Mouse (Mus musculus) limb, embryonic 15.5 days (tissue): ENCODE data around the gene Crim1. TPM values are rescaled to one million over a fixed set of nuclear protein-coding genes. Genes with fewer than 3 reads are reported as not detected.

Source experiments
- ATAC-seq: fragments of 200-750 bp; cut with Nextera tagmentation; 2 replicates; pipeline ENCODE4 v1.8.0; 2017; ENCODE audit warnings: low read depth, moderate TSS enrichment; ENCODE audit not compliant: insufficient number of reproducible peaks, low FRiP score, low TSS enrichment
- H3K27ac ChIP-seq: fragments of 300-500 bp; sonication (generic); 2 replicates; pipeline ENCODE4 v1.5.1; 2015; ENCODE audit warnings: moderate library complexity, mild to moderate bottlenecking, inconsistent platforms
- H3K27me3 ChIP-seq: fragments of 300-500 bp; sonication (generic); 2 replicates; pipeline ENCODE4 v1.6.1; 2015; ENCODE audit warnings: inconsistent platforms
- H3K36me3 ChIP-seq: fragments of 300-500 bp; sonication (generic); 2 replicates; pipeline ENCODE4 v1.6.1; 2015; ENCODE audit warnings: inconsistent platforms
- H3K4me1 ChIP-seq: fragments of 300-500 bp; sonication (generic); 2 replicates; pipeline ENCODE4 v1.6.1; 2015; ENCODE audit warnings: inconsistent platforms
- H3K4me2 ChIP-seq: fragments of 300-500 bp; sonication (generic); 2 replicates; pipeline ENCODE4 v1.6.1; 2015; ENCODE audit warnings: mild to moderate bottlenecking, inconsistent platforms
- H3K4me3 ChIP-seq: fragments of 300-500 bp; sonication (generic); 2 replicates; pipeline ENCODE4 v1.5.1; 2015; ENCODE audit warnings: mild to moderate bottlenecking, inconsistent platforms
- H3K9ac ChIP-seq: fragments of 300-500 bp; sonication (generic); 2 replicates; pipeline ENCODE4 v1.6.1; 2015; ENCODE audit warnings: inconsistent platforms
- H3K9me3 ChIP-seq: fragments of 300-500 bp; sonication (generic); 2 replicates; pipeline ENCODE4 v1.6.1; 2016; ENCODE audit warnings: inconsistent platforms
- WGBS: fragments of 180-500 bp; shearing (Covaris S2); methylation state at CpG from one replicate; pipeline ENCODE4 v1.1.7; 2015; 5-methylcytosine and 5-hydroxymethylcytosine counted together
- polyA plus RNA-seq: library from polyadenylated mRNA; unstranded; fragments of >200 nt; fragmentation: Nextera tagmentation; extraction: Ambion mirVana; gene quantifications from 2 replicates; pipeline ENCODE4 v1.2.1, GENCODE M21; 2015

Crim1 gene
- polyA plus RNA-seq, 1 experiment from 2014 or later: 7.0 TPM

GRCm38 (mm10) chr17:78256534-78256933 lies 56.5 kb downstream of the Crim1 start:
- H3K27ac ChIP-seq: no peak overlapping the region
- WGBS: 67% methylated on average over 8 of the region's 8 CpGs

GRCm38 (mm10) chr17:78261684-78262083 lies 61.6 kb downstream of the Crim1 start:
- H3K36me3 ChIP-seq: 0 out of 2 replicates have a peak, but pooled peaks cover 3% of the 10 kb centered on the region
- 86% methylated on average over 4 of the region's 4 CpGs for WGBS
- no peaks in the 10 kb centered on the region for H3K9me3 ChIP-seq
- ATAC-seq: no peak
- no peak overlapping the region for H3K4me3 ChIP-seq
- no peak overlapping the region for H3K27ac ChIP-seq
- no peak overlapping the region for H3K4me2 ChIP-seq
- no peaks in the 10 kb centered on the region for H3K27me3 ChIP-seq
- no peak overlapping the region for H3K9ac ChIP-seq
- peaks cover 6% of the 10 kb centered on the region; the same call in 1 of the 2 replicates for H3K4me1 ChIP-seq

More at GRCm38 (mm10) chr17:78256534-78256933, 56.5 kb downstream of the Crim1 start:
- H3K4me3 ChIP-seq: no peak overlapping the region
- peaks cover 2% of the 10 kb centered on the region; the same call in 1 of the 2 replicates for H3K4me1 ChIP-seq
- no peak overlapping the region for H3K9ac ChIP-seq
- ATAC-seq: no peak
- no peaks in the 10 kb centered on the region for H3K36me3 ChIP-seq
- H3K4me2 ChIP-seq: no peak overlapping the region
- H3K27me3 ChIP-seq: no peaks in the 10 kb centered on the region
- no peaks in the 10 kb centered on the region for H3K9me3 ChIP-seq

- 31% methylated on average over 11 of the region's 11 CpGs for WGBS
- H3K27me3 ChIP-seq: no peaks in the 10 kb centered on the region
- H3K9me3 ChIP-seq: no peaks in the 10 kb centered on the region
- no peak overlapping the region for H3K4me2 ChIP-seq
- H3K4me3 ChIP-seq: no peak overlapping the region
- no peak for ATAC-seq
- no peak overlapping the region for H3K27ac ChIP-seq
- no peak overlapping the region for H3K9ac ChIP-seq
- H3K36me3 ChIP-seq: 0 out of 2 replicates have a peak, but pooled peaks cover 3% of the 10 kb centered on the region
- H3K4me1 ChIP-seq: peaks cover 9% of the 10 kb centered on the region; the same call in 1 of the 2 replicates
Measured at GRCm38 (mm10) chr17:78264116-78264515, 64.1 kb downstream of the Crim1 start.

- 87% methylated on average over 7 of the region's 7 CpGs for WGBS
- ATAC-seq: no peak
- H3K9ac ChIP-seq: no peak overlapping the region
- H3K36me3 ChIP-seq: 0 out of 2 replicates have a peak, but pooled peaks cover 3% of the 10 kb centered on the region
- H3K4me3 ChIP-seq: no peak overlapping the region
- no peaks in the 10 kb centered on the region for H3K27me3 ChIP-seq
- H3K4me1 ChIP-seq: peaks cover 9% of the 10 kb centered on the region; the same call in 1 of the 2 replicates
- no peak overlapping the region for H3K27ac ChIP-seq
- no peak overlapping the region for H3K4me2 ChIP-seq
- no peaks in the 10 kb centered on the region for H3K9me3 ChIP-seq
Measured at GRCm38 (mm10) chr17:78265135-78265534, 65.1 kb downstream of the Crim1 start.

GRCm38 (mm10) chr17:78266271-78266670 lies 66.2 kb downstream of the Crim1 start:
- no peaks in the 10 kb centered on the region for H3K9me3 ChIP-seq
- 92% methylated on average over 2 of the region's 2 CpGs for WGBS

GRCm38 (mm10) chr17:78268591-78268990 lies 68.5 kb downstream of the Crim1 start:
- Histone ChIP-seq H3K36me3 (0 out of 2 replicates have a peak, but pooled peaks cover 3% of the 10 kb centered on the region), H3K27ac (no peak overlapping the region), H3K27me3 (no peaks in the 10 kb centered on the region), H3K9me3 (no peaks in the 10 kb centered on the region), H3K4me3 (no peak overlapping the region), H3K4me2 (no peak overlapping the region), H3K9ac (no peak overlapping the region), H3K4me1 (peaks cover 27% of the 10 kb centered on the region)
- no peak for ATAC-seq
- WGBS: 71% methylated on average over 4 of the region's 4 CpGs

More at GRCm38 (mm10) chr17:78266271-78266670, 66.2 kb downstream of the Crim1 start:
- no peak overlapping the region for H3K9ac ChIP-seq
- no peak overlapping the region for H3K27ac ChIP-seq
- ATAC-seq: no peak
- H3K36me3 ChIP-seq: 0 out of 2 replicates have a peak, but pooled peaks cover 3% of the 10 kb centered on the region
- no peak overlapping the region for H3K4me2 ChIP-seq
- no peak overlapping the region for H3K4me3 ChIP-seq
- peaks cover 9% of the 10 kb centered on the region; the same call in 1 of the 2 replicates for H3K4me1 ChIP-seq
- H3K27me3 ChIP-seq: no peaks in the 10 kb centered on the region

- Histone ChIP-seq H3K4me1 (peaks cover 21% of the 10 kb centered on the region), H3K4me2 (no peak overlapping the region), H3K27me3 (no peaks in the 10 kb centered on the region), H3K9ac (no peak overlapping the region), H3K4me3 (no peak overlapping the region), H3K27ac (no peak overlapping the region), H3K36me3 (0 out of 2 replicates have a peak, but pooled peaks cover 3% of the 10 kb centered on the region), H3K9me3 (no peaks in the 10 kb centered on the region)
- no peak for ATAC-seq
- WGBS: 93% methylated on average over 8 of the region's 8 CpGs
Measured at GRCm38 (mm10) chr17:78269311-78269710, 69.3 kb downstream of the Crim1 start.

- 69% methylated on average over 6 of the region's 6 CpGs for WGBS
- no peak overlapping the region for H3K27ac ChIP-seq
- peaks cover 21% of the 10 kb centered on the region for H3K4me1 ChIP-seq
- no peak overlapping the region for H3K4me2 ChIP-seq
- no peak for ATAC-seq
- no peaks in the 10 kb centered on the region for H3K9me3 ChIP-seq
- H3K9ac ChIP-seq: no peak overlapping the region
- no peaks in the 10 kb centered on the region for H3K27me3 ChIP-seq
- H3K4me3 ChIP-seq: no peak overlapping the region
- 0 out of 2 replicates have a peak, but pooled peaks cover 3% of the 10 kb centered on the region for H3K36me3 ChIP-seq
Measured at GRCm38 (mm10) chr17:78270019-78270418, 70.0 kb downstream of the Crim1 start.

GRCm38 (mm10) chr17:78271731-78272130 lies 71.7 kb downstream of the Crim1 start:
- ATAC-seq: no peak
- Histone ChIP-seq H3K4me3 (no peak overlapping the region), H3K4me2 (no peak overlapping the region), H3K27ac (no peak overlapping the region), H3K36me3 (no peaks in the 10 kb centered on the region), H3K9ac (no peak overlapping the region), H3K9me3 (no peaks in the 10 kb centered on the region), H3K27me3 (no peaks in the 10 kb centered on the region), H3K4me1 (peaks cover 21% of the 10 kb centered on the region)
- 53% methylated on average over 8 of the region's 8 CpGs for WGBS

- WGBS: 39% methylated on average over 8 of the region's 8 CpGs
- no peaks in the 10 kb centered on the region for H3K27me3 ChIP-seq
- H3K9ac ChIP-seq: no peak overlapping the region
- peaks cover 21% of the 10 kb centered on the region for H3K4me1 ChIP-seq
- no peaks in the 10 kb centered on the region for H3K9me3 ChIP-seq
- H3K4me3 ChIP-seq: no peak overlapping the region
- peak overlapping the region; percentile 51 for H3K27ac ChIP-seq
- no peak for ATAC-seq
- no peak overlapping the region for H3K4me2 ChIP-seq
- H3K36me3 ChIP-seq: no peaks in the 10 kb centered on the region
Measured at GRCm38 (mm10) chr17:78272142-78272541, 72.1 kb downstream of the Crim1 start.

GRCm38 (mm10) chr17:78272713-78273483 lies 72.8 kb downstream of the Crim1 start:
- no peak overlapping the region for H3K4me2 ChIP-seq
- H3K9me3 ChIP-seq: no peaks in the 10 kb centered on the region
- H3K9ac ChIP-seq: no peak overlapping the region
- no peaks in the 10 kb centered on the region for H3K36me3 ChIP-seq
- no peaks in the 10 kb centered on the region for H3K27me3 ChIP-seq
- 39% methylated on average over 8 of the region's 8 CpGs for WGBS
- no peak for ATAC-seq
- H3K4me3 ChIP-seq: no peak overlapping the region
- peak overlapping the region; percentile 51 for H3K27ac ChIP-seq
- peaks cover 21% of the 10 kb centered on the region for H3K4me1 ChIP-seq

GRCm38 (mm10) chr17:78273875-78274274 lies 73.8 kb downstream of the Crim1 start:
- Histone ChIP-seq H3K4me2 (no peak overlapping the region), H3K27ac (no peak overlapping the region)
- WGBS: 76% methylated on average over 7 of the region's 7 CpGs

More at GRCm38 (mm10) chr17:78273875-78274274, 73.8 kb downstream of the Crim1 start:
- Histone ChIP-seq H3K4me1 (peaks cover 19% of the 10 kb centered on the region), H3K27me3 (no peaks in the 10 kb centered on the region), H3K9ac (no peak overlapping the region), H3K36me3 (no peaks in the 10 kb centered on the region), H3K4me3 (no peak overlapping the region), H3K9me3 (no peaks in the 10 kb centered on the region)
- no peak for ATAC-seq
